Mouse (Mus musculus) intestine, embryonic 15.5 days (tissue): ENCODE measurements around the gene Hspbap1. TPM values are rescaled to one million over a fixed set of nuclear protein-coding genes. Genes with fewer than 3 reads are reported as not detected.

ENCODE experiments used
- ATAC-seq: fragments of 200-750 bp; cut with Nextera tagmentation; 2 replicates; pipeline ENCODE4 v1.8.0; 2017; ENCODE audit warnings: moderate TSS enrichment, moderate library complexity
- H3K27ac ChIP-seq: fragments of 300-500 bp; sonication (generic); 2 replicates; pipeline ENCODE4 v1.5.1; 2015; ENCODE audit warnings: mild to moderate bottlenecking, inconsistent platforms
- H3K27me3 ChIP-seq: fragments of 300-500 bp; sonication (generic); replicated peaks from 2 replicates; pipeline ENCODE4 v1.6.1; 2015; ENCODE audit warnings: inconsistent platforms
- H3K36me3 ChIP-seq: fragments of 300-500 bp; sonication (generic); 2 replicates; pipeline ENCODE4 v1.6.1; 2015; ENCODE audit warnings: inconsistent platforms
- H3K4me1 ChIP-seq: fragments of 300-500 bp; sonication (generic); replicated peaks from 2 replicates; pipeline ENCODE4 v1.6.1; 2015; ENCODE audit warnings: inconsistent platforms
- H3K4me2 ChIP-seq: fragments of 300-500 bp; sonication (generic); replicated peaks from 2 replicates; pipeline ENCODE4 v1.6.1; 2015; ENCODE audit warnings: mild to moderate bottlenecking, inconsistent platforms
- H3K4me3 ChIP-seq: fragments of 300-500 bp; sonication (generic); replicated peaks from 2 replicates; pipeline ENCODE4 v1.5.1; 2015; ENCODE audit warnings: inconsistent platforms
- H3K9ac ChIP-seq: fragments of 300-500 bp; sonication (generic); 2 replicates; pipeline ENCODE4 v1.6.1; 2015; ENCODE audit warnings: inconsistent platforms
- H3K9me3 ChIP-seq: fragments of 300-500 bp; sonication (generic); 2 replicates; pipeline ENCODE4 v1.6.1; 2016; ENCODE audit warnings: inconsistent platforms
- WGBS: fragments of 180-500 bp; shearing (Covaris S2); methylation state at CpG from one replicate; pipeline ENCODE4 v1.1.7; 2015; 5-methylcytosine and 5-hydroxymethylcytosine counted together
- polyA plus RNA-seq: library from polyadenylated mRNA; unstranded; fragments of >200 nt; fragmentation: Nextera tagmentation; extraction: Ambion mirVana; gene quantifications from 2 replicates; pipeline ENCODE4 v1.2.1, GENCODE M21; 2015

Gene Hspbap1
- polyA plus RNA-seq, 1 experiment from 2014 or later: 17.6 TPM

GRCm38 (mm10) chr16:35817255-35818089 lies 47.3 kb downstream of the Hspbap1 start:
- Histone ChIP-seq H3K4me3 (no peak overlapping the region), H3K4me2 (no peak overlapping the region), H3K36me3 (no peaks in the 10 kb centered on the region), H3K9me3 (no peaks in the 10 kb centered on the region), H3K9ac (no peak overlapping the region), H3K27me3 (no peaks in the 10 kb centered on the region), H3K4me1 (no peaks in the 10 kb centered on the region), H3K27ac (no peak overlapping the region)
- peak; percentile 64 for ATAC-seq
- WGBS: 33% methylated on average over 13 of the region's 13 CpGs

GRCm38 (mm10) chr16:35829999-35830398 lies 59.8 kb downstream of the Hspbap1 start:
- Histone ChIP-seq H3K27ac (no peak overlapping the region), H3K27me3 (no peaks in the 10 kb centered on the region), H3K9ac (no peak overlapping the region), H3K4me1 (no peaks in the 10 kb centered on the region), H3K4me2 (no peak overlapping the region), H3K9me3 (no peaks in the 10 kb centered on the region), H3K4me3 (no peak overlapping the region), H3K36me3 (no peaks in the 10 kb centered on the region)
- WGBS: 36% methylated on average over 7 of the region's 7 CpGs
- ATAC-seq: no peak

- H3K4me1 ChIP-seq: no peaks in the 10 kb centered on the region
- 74% methylated on average over 3 of the region's 3 CpGs for WGBS
- H3K27ac ChIP-seq: no peak overlapping the region
- no peak overlapping the region for H3K4me2 ChIP-seq
- H3K9ac ChIP-seq: no peak overlapping the region
- no peak overlapping the region for H3K4me3 ChIP-seq
- no peaks in the 10 kb centered on the region for H3K36me3 ChIP-seq
- ATAC-seq: no peak
- H3K9me3 ChIP-seq: no peaks in the 10 kb centered on the region
- no peaks in the 10 kb centered on the region for H3K27me3 ChIP-seq
Measured at GRCm38 (mm10) chr16:35832926-35833325, 62.8 kb downstream of the Hspbap1 start.

DNA sequence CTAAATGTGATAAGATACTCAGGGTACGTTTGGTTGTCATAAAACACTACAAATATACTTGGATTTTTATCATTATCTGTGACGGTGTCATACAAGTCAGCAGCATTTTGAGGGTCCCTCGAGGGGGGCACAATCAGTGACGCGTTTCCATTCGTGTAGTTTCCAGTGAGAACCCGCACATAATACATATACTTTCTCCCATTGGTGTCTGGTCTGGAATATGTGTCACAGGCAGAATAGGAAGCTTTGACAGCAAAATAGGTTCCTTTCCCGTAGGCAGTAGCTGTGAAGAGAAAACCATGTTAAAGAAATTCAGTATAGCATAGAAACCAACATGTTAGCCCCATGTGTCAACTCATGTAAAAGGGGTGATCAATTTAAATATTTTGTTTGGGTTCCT lies 64.5 kb downstream of the Hspbap1 start:
- no peaks in the 10 kb centered on the region for H3K27me3 ChIP-seq
- H3K9ac ChIP-seq: no peak overlapping the region
- H3K36me3 ChIP-seq: no peaks in the 10 kb centered on the region
- H3K27ac ChIP-seq: no peak overlapping the region
- WGBS: 84% methylated on average over 8 of the region's 8 CpGs
- no peak overlapping the region for H3K4me3 ChIP-seq
- no peaks in the 10 kb centered on the region for H3K9me3 ChIP-seq
- H3K4me1 ChIP-seq: no peaks in the 10 kb centered on the region
- H3K4me2 ChIP-seq: no peak overlapping the region
- ATAC-seq: no peak

DNA sequence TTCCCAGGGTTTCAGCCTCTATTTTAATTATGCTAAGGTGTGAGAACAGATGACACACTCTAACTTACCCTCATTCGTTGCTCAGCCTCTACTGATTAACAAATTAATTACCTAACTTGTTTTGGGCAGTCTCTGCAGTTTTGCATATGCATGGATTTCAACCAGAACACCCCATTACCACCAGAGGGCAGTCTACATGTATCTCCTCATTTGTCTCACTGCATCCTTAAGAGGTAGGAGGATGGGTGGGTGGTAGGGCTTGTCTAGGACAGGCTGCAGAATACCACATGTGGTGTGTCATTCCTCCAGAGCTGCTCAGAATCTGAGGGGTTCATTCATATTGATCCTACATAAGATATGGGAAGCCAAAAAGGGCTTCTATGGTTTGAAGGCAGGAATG lies 69.5 kb downstream of the Hspbap1 start:
- H3K9ac ChIP-seq: no peak overlapping the region
- no peak for ATAC-seq
- no peak overlapping the region for H3K4me3 ChIP-seq
- H3K4me2 ChIP-seq: no peak overlapping the region
- no peaks in the 10 kb centered on the region for H3K36me3 ChIP-seq
- 23% methylated on average over 1 of the region's 1 CpGs for WGBS
- H3K4me1 ChIP-seq: no peaks in the 10 kb centered on the region
- no peaks in the 10 kb centered on the region for H3K27me3 ChIP-seq
- no peak overlapping the region for H3K27ac ChIP-seq
- no peaks in the 10 kb centered on the region for H3K9me3 ChIP-seq

- Histone ChIP-seq H3K4me3 (no peak overlapping the region), H3K9me3 (no peaks in the 10 kb centered on the region), H3K36me3 (no peaks in the 10 kb centered on the region), H3K9ac (no peak overlapping the region), H3K27ac (no peak overlapping the region), H3K4me1 (no peaks in the 10 kb centered on the region), H3K27me3 (no peaks in the 10 kb centered on the region), H3K4me2 (no peak overlapping the region)
- ATAC-seq: no peak
Measured at GRCm38 (mm10) chr16:35847138-35847537, 77.0 kb downstream of the Hspbap1 start.

DNA sequence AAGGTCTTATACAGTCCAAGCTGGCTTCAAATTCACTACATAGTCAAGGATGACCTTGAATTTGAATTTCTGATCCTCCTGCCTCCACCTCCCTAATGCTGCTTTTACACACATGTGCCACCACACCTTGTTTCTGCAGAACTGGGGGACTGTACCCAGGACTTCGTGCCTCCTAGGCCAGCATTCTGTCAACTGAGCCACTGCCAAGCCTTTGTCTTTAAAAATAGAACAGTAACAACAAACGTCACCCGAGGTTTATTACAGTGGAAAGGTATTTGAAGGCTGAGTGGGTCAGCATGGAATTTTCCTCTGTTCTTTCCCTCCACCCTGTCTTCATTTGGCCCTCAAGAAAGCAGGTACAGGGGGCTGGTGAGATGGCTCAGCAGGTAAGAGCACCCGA lies 85.7 kb downstream of the Hspbap1 start:
- Histone ChIP-seq H3K4me2 (no peak overlapping the region), H3K36me3 (no peaks in the 10 kb centered on the region), H3K27ac (no peak overlapping the region), H3K9me3 (no peaks in the 10 kb centered on the region), H3K4me3 (no peak overlapping the region), H3K27me3 (no peaks in the 10 kb centered on the region), H3K4me1 (no peaks in the 10 kb centered on the region), H3K9ac (no peak overlapping the region)
- WGBS: 75% methylated on average over 4 of the region's 4 CpGs
- ATAC-seq: no peak

DNA sequence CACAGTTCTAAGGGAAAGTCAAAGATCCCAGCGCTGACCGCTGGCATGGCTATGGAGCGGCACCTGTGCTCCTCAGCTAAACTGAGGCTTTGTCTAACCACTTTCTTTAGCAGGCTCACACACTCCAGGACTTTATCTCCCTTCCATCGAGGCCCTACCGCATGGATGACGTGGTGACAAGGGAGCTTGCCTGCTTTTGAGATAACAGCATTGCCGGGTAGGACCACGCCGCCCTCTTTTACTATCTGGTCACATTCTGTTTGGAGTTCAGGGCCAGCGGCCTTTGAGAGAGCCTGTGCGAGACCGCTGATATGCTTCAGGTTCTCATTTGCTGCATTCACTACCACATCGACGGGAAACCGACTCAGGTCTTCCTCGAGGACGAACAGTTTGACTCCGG lies 86.6 kb downstream of the Hspbap1 start:
- H3K4me3 ChIP-seq: no peak overlapping the region
- H3K9me3 ChIP-seq: no peaks in the 10 kb centered on the region
- no peaks in the 10 kb centered on the region for H3K36me3 ChIP-seq
- ATAC-seq: no peak
- H3K27ac ChIP-seq: no peak overlapping the region
- no peak overlapping the region for H3K9ac ChIP-seq
- H3K4me1 ChIP-seq: no peaks in the 10 kb centered on the region
- 83% methylated on average over 18 of the region's 18 CpGs for WGBS
- H3K4me2 ChIP-seq: no peak overlapping the region
- H3K27me3 ChIP-seq: no peaks in the 10 kb centered on the region

GRCm38 (mm10) chr16:35860236-35860635 lies 90.1 kb downstream of the Hspbap1 start:
- 73% methylated on average over 16 of the region's 16 CpGs for WGBS
- H3K27me3 ChIP-seq: no peaks in the 10 kb centered on the region

DNA sequence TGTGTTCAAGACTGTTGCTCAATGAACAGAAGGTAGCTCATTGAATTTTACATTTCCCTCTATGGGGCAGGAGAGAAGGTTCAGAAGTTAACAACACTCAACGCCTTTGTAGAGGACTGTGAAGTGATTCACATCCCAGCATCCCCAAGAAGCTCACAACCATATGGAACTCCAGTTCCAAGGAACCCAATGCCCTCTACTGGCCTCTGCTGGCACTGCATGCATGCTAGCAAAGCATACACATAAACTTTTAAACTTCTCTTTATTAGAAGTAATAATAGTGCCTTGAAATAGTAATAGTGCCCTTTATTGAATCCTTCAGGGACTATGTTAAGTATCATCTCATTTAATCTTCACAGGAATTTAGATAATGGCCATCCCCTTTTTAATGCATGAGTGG lies 91.9 kb downstream of the Hspbap1 start:
- H3K36me3 ChIP-seq: no peaks in the 10 kb centered on the region
- no peak overlapping the region for H3K9ac ChIP-seq
- ATAC-seq: no peak
- no peaks in the 10 kb centered on the region for H3K27me3 ChIP-seq
- H3K4me2 ChIP-seq: no peak overlapping the region
- H3K4me1 ChIP-seq: no peaks in the 10 kb centered on the region
- WGBS: 83% methylated on average over 1 of the region's 1 CpGs
- no peak overlapping the region for H3K4me3 ChIP-seq
- no peak overlapping the region for H3K27ac ChIP-seq
- H3K9me3 ChIP-seq: no peaks in the 10 kb centered on the region

More at GRCm38 (mm10) chr16:35860236-35860635, 90.1 kb downstream of the Hspbap1 start:
- Histone ChIP-seq H3K27ac (no peak overlapping the region), H3K36me3 (no peaks in the 10 kb centered on the region), H3K4me2 (no peak overlapping the region), H3K9ac (no peak overlapping the region), H3K9me3 (no peaks in the 10 kb centered on the region), H3K4me3 (no peak overlapping the region), H3K4me1 (no peaks in the 10 kb centered on the region)
- ATAC-seq: no peak

GRCm38 (mm10) chr16:35867726-35868125 lies 97.6 kb downstream of the Hspbap1 start:
- Histone ChIP-seq H3K9ac (no peak overlapping the region), H3K27ac (no peak overlapping the region), H3K4me1 (0 out of 2 replicates have a peak, but pooled peaks cover 3% of the 10 kb centered on the region), H3K27me3 (no peaks in the 10 kb centered on the region), H3K4me2 (no peak overlapping the region), H3K9me3 (no peaks in the 10 kb centered on the region), H3K36me3 (no peaks in the 10 kb centered on the region), H3K4me3 (no peak overlapping the region)
- ATAC-seq: no peak
- 67% methylated on average over 11 of the region's 11 CpGs for WGBS

- Histone ChIP-seq H3K9ac (no peak overlapping the region), H3K9me3 (no peaks in the 10 kb centered on the region), H3K4me2 (peak overlapping the region; percentile 45), H3K4me3 (no peak overlapping the region), H3K27ac (no peak overlapping the region), H3K4me1 (0 out of 2 replicates have a peak, but pooled peaks cover 3% of the 10 kb centered on the region), H3K36me3 (no peaks in the 10 kb centered on the region), H3K27me3 (no peaks in the 10 kb centered on the region)
- ATAC-seq: peak; percentile 48
- WGBS: 21% methylated on average over 3 of the region's 3 CpGs
Measured at GRCm38 (mm10) chr16:35869126-35869525, 99.0 kb downstream of the Hspbap1 start.

DNA sequence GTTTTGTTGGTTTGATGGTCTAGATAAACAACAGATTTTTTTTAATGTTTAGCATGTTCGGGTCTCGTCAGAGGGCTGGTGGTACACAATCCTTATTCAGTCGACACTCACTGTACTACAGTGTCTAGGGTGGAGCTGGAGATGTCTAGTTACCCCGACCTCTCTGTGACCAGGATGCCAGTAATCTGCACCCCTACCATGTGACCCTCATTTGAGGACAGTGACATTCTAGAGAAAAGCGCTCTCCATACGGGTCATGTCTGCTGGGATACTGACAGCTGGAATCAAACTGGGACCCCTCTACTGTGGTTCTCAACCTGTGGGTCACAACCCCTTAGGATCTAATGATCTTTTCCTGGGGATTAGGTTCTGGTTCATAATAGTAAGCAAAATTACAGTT lies 99.5 kb downstream of the Hspbap1 start:
- Histone ChIP-seq H3K4me1 (0 out of 2 replicates have a peak, but pooled peaks cover 3% of the 10 kb centered on the region), H3K27ac (no peak overlapping the region), H3K4me3 (no peak overlapping the region), H3K4me2 (peak overlapping the region; percentile 45), H3K9me3 (no peaks in the 10 kb centered on the region), H3K27me3 (no peaks in the 10 kb centered on the region), H3K36me3 (no peaks in the 10 kb centered on the region), H3K9ac (no peak overlapping the region)
- no peak for ATAC-seq
- 70% methylated on average over 6 of the region's 6 CpGs for WGBS
